Mouse (Mus musculus) neural tube, embryonic 12.5 days (tissue): ENCODE results near the gene Phgr1. TPM values are rescaled to one million over a fixed set of nuclear protein-coding genes. Genes with fewer than 3 reads are reported as not detected.

Experiments used
- ATAC-seq: fragments of 200-750 bp; cut with Nextera tagmentation; 2 replicates; pipeline ENCODE4 v1.8.0; 2017; ENCODE audit warnings: low read depth, mild to moderate bottlenecking, moderate TSS enrichment, moderate library complexity; ENCODE audit not compliant: low FRiP score
- H3K27ac ChIP-seq: fragments of 300-500 bp; sonication (generic); 2 replicates; pipeline ENCODE4 v1.5.1; 2016
- H3K27me3 ChIP-seq: fragments of 300-500 bp; sonication (generic); replicated peaks from 2 replicates; pipeline ENCODE4 v1.6.1; 2016; ENCODE audit warnings: mild to moderate bottlenecking
- H3K36me3 ChIP-seq: fragments of 300-500 bp; sonication (generic); 2 replicates; pipeline ENCODE4 v1.6.1; 2016; ENCODE audit warnings: mild to moderate bottlenecking
- H3K4me1 ChIP-seq: fragments of 300-500 bp; sonication (generic); 2 replicates; pipeline ENCODE4 v1.6.1; 2016
- H3K4me2 ChIP-seq: fragments of 300-500 bp; sonication (generic); replicated peaks from 2 replicates; pipeline ENCODE4 v1.6.1; 2016; ENCODE audit warnings: mild to moderate bottlenecking
- H3K4me3 ChIP-seq: fragments of 300-500 bp; sonication (generic); 2 replicates; pipeline ENCODE4 v1.5.1; 2016
- H3K9ac ChIP-seq: fragments of 300-500 bp; sonication (generic); 2 replicates; pipeline ENCODE4 v1.6.1; 2016; ENCODE audit warnings: mild to moderate bottlenecking
- H3K9me3 ChIP-seq: fragments of 300-500 bp; sonication (generic); 2 replicates; pipeline ENCODE4 v1.6.1; 2016; ENCODE audit warnings: mild to moderate bottlenecking
- WGBS: fragments of 180-500 bp; shearing (Covaris S2); methylation state at CpG from one replicate; pipeline ENCODE4 v1.1.7; 2016; 5-methylcytosine and 5-hydroxymethylcytosine counted together
- polyA plus RNA-seq: library from polyadenylated mRNA; unstranded; fragments of >200 nt; fragmentation: Nextera tagmentation; extraction: Ambion mirVana; gene quantifications from 2 replicates; pipeline ENCODE4 v1.2.1, GENCODE M21; 2016

The Phgr1 gene
- polyA plus RNA-seq, 1 experiment from 2014 or later: not detected

DNA sequence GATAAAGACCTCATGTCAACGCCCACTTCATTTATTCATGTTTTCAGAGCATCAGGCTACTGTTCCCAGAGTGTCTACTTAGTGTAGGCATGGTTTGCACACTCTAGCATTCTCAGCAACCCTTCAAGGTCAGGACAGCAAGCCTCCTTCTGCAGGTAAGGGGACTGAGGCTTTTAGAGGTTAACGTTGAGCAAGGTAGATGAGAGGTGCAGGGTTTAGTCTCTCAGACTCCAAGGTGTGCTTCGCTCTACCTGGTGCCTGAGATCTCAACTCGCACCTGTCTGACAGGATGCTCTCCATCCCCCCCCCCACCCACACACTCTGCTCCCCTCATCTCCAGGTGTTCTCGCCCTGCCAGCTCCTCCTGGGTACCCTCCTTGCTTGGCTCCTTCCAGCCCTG, 18.4 kb upstream of the Phgr1 start:
- Histone ChIP-seq H3K4me3 (no peak overlapping the region), H3K9ac (no peak overlapping the region), H3K27me3 (no peaks in the 10 kb centered on the region), H3K27ac (no peak overlapping the region), H3K4me1 (peaks cover 14% of the 10 kb centered on the region), H3K36me3 (no peaks in the 10 kb centered on the region), H3K4me2 (no peak overlapping the region), H3K9me3 (no peaks in the 10 kb centered on the region)
- 86% methylated on average over 5 of the region's 5 CpGs for WGBS
- ATAC-seq: no peak

DNA sequence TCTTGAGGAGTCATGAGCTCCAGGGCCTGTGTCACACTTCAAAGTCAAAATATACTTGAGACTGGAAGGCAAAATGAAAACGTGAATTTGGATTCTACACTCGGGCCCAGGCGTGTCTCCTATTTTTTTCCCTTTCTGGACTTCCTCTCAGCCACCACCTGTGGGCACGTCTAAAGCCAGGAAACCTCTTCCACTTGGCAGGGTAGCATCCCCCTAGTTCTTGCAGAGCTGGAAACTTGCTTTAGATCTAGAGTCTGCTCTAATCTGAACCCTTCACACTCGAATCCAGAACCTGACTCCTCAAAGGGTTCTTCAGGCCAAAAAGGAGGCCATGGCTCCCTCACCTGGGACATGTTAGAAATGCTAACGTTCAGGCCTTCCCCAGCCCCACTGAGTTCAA, 17.2 kb upstream of the Phgr1 start:
- H3K4me3 ChIP-seq: no peak overlapping the region
- ATAC-seq: no peak
- H3K27me3 ChIP-seq: 0 out of 2 replicates have a peak, but pooled peaks cover 2% of the 10 kb centered on the region
- WGBS: 85% methylated on average over 6 of the region's 6 CpGs
- H3K4me1 ChIP-seq: peaks cover 1% of the 10 kb centered on the region; the same call in 1 of the 2 replicates
- H3K27ac ChIP-seq: no peak overlapping the region
- no peak overlapping the region for H3K9ac ChIP-seq
- H3K9me3 ChIP-seq: no peaks in the 10 kb centered on the region
- no peaks in the 10 kb centered on the region for H3K36me3 ChIP-seq
- H3K4me2 ChIP-seq: no peak overlapping the region

DNA sequence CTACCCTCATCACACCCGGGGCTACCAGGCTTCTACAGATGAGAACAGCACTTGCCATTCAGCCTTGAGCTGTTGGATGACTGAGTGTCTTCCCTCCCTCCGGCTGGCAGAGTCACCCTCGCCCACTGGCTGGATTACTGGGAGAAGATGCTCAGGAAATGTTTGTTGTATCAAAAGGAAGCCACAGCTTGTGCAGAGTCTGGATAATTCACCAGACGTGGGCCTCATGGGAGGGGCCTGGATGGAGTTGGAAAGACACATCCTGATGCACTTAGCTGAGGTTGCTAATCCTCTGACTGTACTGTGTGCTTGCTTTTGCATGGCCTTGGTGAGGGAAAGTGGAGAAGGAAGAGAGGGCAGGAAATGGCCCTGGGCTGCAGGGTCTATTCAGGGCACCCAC, 16.5 kb upstream of the Phgr1 start:
- H3K9ac ChIP-seq: no peak overlapping the region

DNA sequence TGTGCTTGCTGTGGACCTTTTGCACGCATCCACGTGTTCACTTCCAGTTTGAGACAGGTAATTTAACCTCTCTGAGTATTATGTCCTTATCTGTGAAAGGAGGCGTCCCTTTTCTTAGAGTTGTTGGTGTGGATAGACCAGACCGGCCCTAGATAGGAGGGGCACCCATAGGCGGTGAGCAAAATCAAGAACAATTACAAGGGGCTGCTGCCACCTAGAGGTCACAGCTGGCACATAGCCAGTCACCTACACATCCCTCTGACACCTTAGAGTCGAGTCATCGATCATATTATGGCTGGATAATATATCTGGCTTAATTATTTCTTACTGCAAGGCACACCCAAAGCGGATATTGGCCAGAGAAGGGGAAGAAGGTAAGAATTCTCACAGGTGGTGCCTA, 12.7 kb upstream of the Phgr1 start:
- Histone ChIP-seq H3K27me3 (peaks cover 4% of the 10 kb centered on the region; the same call in 1 of the 2 replicates), H3K4me1 (peaks cover 29% of the 10 kb centered on the region), H3K9ac (no peak overlapping the region), H3K4me3 (no peak overlapping the region), H3K9me3 (no peaks in the 10 kb centered on the region), H3K4me2 (no peak overlapping the region), H3K27ac (no peak overlapping the region), H3K36me3 (no peaks in the 10 kb centered on the region)
- no peak for ATAC-seq
- 13% methylated on average over 8 of the region's 8 CpGs for WGBS

More for the DNA sequence above, 16.5 kb upstream of the Phgr1 start:
- H3K4me2 ChIP-seq: no peak overlapping the region
- H3K27ac ChIP-seq: no peak overlapping the region
- H3K36me3 ChIP-seq: no peaks in the 10 kb centered on the region
- 79% methylated on average over 4 of the region's 4 CpGs for WGBS
- no peaks in the 10 kb centered on the region for H3K9me3 ChIP-seq
- no peak overlapping the region for H3K4me3 ChIP-seq
- no peak for ATAC-seq
- peaks cover 4% of the 10 kb centered on the region; the same call in 1 of the 2 replicates for H3K27me3 ChIP-seq
- peaks cover 3% of the 10 kb centered on the region for H3K4me1 ChIP-seq

DNA sequence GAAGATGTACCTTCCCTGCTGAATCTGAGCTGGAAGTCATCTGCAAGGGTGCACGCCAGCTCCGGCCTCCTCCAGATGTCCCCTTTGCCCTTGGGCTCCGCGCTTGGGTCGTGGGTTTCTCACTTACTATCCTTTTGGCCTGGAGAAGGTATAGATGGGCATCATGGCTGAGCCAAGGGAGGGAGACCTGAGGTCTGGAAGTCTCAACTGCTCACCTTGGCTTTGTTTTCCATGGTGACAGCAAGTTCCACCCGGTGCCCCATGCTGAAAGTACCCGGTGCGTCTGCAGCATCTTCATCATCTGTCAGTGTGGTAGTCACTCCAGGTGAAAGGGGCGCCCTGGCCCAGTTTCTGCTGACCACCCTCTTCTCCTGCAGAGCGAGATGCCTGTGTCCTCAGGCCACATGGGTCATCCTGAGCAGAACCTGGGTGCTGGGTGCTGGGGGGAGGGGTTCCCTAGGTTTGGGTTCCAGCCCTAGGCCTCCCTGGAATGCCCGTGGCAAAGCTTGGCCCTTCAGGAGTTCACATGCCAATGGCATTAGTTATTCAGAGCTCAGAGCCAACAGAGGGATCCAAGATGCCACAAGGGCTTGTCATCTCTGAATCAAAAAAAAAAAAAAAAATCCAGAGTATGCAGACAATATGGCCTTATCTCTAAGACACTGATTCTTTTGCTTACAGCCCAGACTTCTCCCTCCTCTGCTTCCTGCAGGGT, 12.1 kb upstream of the Phgr1 start:
- Histone ChIP-seq H3K4me1 (peaks cover 29% of the 10 kb centered on the region), H3K27me3 (peaks cover 4% of the 10 kb centered on the region; the same call in 1 of the 2 replicates), H3K9me3 (no peaks in the 10 kb centered on the region), H3K4me2 (no peak overlapping the region), H3K27ac (no peak overlapping the region), H3K4me3 (no peak overlapping the region), H3K9ac (0 out of 2 replicates have a peak overlapping the region, but pooled peaks have one; percentile 29), H3K36me3 (no peaks in the 10 kb centered on the region)
- no peak for ATAC-seq
- 83% methylated on average over 11 of the region's 11 CpGs for WGBS

DNA sequence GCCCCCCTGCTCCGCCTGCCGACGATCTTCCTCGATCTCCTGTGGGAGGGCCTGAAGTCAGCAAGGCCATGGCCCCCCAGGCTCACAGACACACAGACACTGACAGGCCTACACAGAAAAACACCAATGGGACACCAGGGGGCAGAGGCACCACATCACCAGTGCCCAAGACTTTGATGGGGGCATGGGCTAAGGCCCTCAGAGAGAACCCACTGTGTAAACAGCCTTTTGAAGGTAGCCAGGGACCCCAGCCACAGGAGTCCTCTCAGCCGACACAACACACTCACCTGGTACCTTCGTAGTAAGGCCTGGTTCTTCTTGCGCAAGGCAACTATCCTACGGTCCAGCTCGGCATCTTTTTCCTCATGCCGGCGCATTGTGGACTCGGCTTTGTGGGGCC, 11.2 kb upstream of the Phgr1 start:
- 81% methylated on average over 12 of the region's 12 CpGs for WGBS
- peak overlapping the region; percentile 52 for H3K4me2 ChIP-seq
- H3K4me3 ChIP-seq: no peak overlapping the region; the same call in 1 of the 2 replicates
- peak overlapping the region; percentile 94 for H3K27ac ChIP-seq
- H3K36me3 ChIP-seq: no peaks in the 10 kb centered on the region
- ATAC-seq: no peak
- H3K9ac ChIP-seq: peak overlapping the region; percentile 51; the same call in 1 of the 2 replicates
- H3K9me3 ChIP-seq: no peaks in the 10 kb centered on the region
- H3K27me3 ChIP-seq: peaks cover 4% of the 10 kb centered on the region; the same call in 1 of the 2 replicates
- H3K4me1 ChIP-seq: peaks cover 29% of the 10 kb centered on the region

DNA sequence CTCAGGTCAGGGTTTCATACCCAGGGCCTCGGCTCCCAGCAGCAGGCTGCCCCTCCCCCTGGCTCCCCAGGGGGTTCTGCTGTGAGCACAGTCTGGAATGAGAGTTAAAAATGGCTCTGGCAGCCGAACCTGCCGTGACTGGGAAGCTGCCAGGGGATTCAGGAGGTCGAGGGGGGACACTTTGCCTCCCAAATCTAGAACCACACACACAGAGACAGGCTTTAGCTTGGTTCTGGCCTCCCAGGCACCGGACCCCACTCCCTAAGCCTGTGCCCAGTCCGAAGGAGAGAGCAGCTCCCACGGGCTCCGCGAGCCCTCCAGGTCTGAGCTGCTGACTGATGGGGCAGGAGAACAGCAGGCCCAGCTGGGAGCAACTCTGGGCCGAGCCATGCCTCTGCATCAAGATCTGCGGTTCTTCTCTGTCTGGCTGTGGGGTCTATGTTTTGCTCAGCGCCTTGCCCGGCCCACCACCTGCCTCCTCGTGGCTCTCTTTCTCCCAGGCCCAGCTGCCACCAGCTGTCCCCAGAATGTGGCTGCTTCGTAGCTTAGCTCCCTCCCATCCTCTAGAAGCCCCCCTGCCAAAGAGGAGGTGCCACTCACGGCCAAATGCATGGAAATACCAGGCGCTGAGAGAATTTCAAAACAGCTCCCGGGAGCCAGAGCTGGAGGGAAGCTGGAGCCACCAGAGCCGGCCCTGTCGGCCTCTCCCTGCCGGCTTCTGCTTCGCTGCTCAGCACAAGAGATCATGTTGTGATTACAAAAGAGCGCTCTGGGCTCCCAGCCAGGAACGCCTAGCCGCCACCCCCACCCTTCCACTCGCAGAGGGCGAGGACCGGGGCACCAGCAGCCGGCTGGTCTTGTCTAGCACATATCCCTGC, 10.4 kb upstream of the Phgr1 start, which contains the start of gene Ccdc9b:
Gene Ccdc9b (minus strand): TSS at position 756 of the 878 bp plus-strand sequence.
- peak; percentile 75 for ATAC-seq
- Histone ChIP-seq H3K36me3 (no peaks in the 10 kb centered on the region), H3K27ac (peak within 1 kb of the TSS; percentile 94), H3K4me1 (peaks cover 29% of the 10 kb centered on the region), H3K9ac (peak within 1 kb of the TSS; percentile 51), H3K4me2 (peak within 1 kb of the TSS; percentile 52), H3K4me3 (peak within 1 kb of the TSS; percentile 12; the same call in 1 of the 2 replicates), H3K27me3 (peaks cover 4% of the 10 kb centered on the region; the same call in 1 of the 2 replicates), H3K9me3 (no peaks in the 10 kb centered on the region)
- 4% methylated on average over 29 of the region's 29 CpGs for WGBS

DNA sequence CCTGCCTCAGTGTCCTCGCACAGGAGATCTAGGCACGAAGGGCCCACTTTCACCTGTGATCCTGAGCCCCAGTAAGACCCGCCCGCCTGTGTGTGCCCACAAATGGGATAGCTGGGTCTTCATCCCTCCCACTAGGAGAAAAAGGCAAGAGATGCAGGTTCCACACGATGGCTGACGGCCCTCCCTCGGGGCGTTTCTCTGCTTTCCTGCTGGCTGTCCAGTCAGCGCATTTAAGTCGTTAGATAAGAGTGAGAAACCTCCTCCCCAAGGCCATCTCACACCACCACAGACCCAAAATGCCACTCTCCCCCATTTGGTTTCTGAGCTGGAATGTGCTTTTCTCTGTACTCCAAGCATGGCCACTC, 9.8 kb upstream of the Phgr1 start:
- no peaks in the 10 kb centered on the region for H3K36me3 ChIP-seq
- peaks cover 29% of the 10 kb centered on the region for H3K4me1 ChIP-seq
- 16% methylated on average over 10 of the region's 10 CpGs for WGBS
- H3K9me3 ChIP-seq: no peaks in the 10 kb centered on the region
- 0 out of 2 replicates have a peak, but pooled peaks have one; percentile 1 for ATAC-seq
- 0 out of 2 replicates have a peak overlapping the region, but pooled peaks have one; percentile 12 for H3K4me3 ChIP-seq
- peaks cover 4% of the 10 kb centered on the region; the same call in 1 of the 2 replicates for H3K27me3 ChIP-seq
- H3K9ac ChIP-seq: peak overlapping the region; percentile 51; the same call in 1 of the 2 replicates
- H3K27ac ChIP-seq: peak overlapping the region; percentile 94
- H3K4me2 ChIP-seq: peak overlapping the region; percentile 52

DNA sequence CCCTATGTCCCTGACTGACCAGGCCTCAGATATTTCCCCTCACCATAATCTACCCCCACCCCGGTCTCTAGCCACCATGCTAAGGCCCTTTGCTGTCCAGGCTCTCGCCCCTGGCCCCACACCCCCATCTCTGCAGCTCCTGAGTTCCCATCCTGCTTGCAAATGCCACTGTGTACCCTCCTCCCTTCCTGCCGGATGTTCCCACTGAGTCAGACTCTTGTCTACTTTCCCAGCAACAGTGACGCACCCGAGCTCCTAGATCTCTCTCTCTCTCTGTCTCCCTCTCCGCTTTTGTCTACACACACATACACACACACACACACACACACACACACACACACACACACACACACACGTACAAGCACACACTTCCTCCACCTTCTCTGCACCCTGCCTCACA, 9.1 kb upstream of the Phgr1 start:
- no peak overlapping the region for H3K4me3 ChIP-seq
- 70% methylated on average over 7 of the region's 7 CpGs for WGBS
- H3K9me3 ChIP-seq: no peaks in the 10 kb centered on the region
- H3K4me1 ChIP-seq: peaks cover 29% of the 10 kb centered on the region
- H3K4me2 ChIP-seq: no peak overlapping the region
- H3K9ac ChIP-seq: no peak overlapping the region
- no peak overlapping the region for H3K27ac ChIP-seq
- H3K27me3 ChIP-seq: peaks cover 4% of the 10 kb centered on the region; the same call in 1 of the 2 replicates
- ATAC-seq: no peak
- H3K36me3 ChIP-seq: no peaks in the 10 kb centered on the region

DNA sequence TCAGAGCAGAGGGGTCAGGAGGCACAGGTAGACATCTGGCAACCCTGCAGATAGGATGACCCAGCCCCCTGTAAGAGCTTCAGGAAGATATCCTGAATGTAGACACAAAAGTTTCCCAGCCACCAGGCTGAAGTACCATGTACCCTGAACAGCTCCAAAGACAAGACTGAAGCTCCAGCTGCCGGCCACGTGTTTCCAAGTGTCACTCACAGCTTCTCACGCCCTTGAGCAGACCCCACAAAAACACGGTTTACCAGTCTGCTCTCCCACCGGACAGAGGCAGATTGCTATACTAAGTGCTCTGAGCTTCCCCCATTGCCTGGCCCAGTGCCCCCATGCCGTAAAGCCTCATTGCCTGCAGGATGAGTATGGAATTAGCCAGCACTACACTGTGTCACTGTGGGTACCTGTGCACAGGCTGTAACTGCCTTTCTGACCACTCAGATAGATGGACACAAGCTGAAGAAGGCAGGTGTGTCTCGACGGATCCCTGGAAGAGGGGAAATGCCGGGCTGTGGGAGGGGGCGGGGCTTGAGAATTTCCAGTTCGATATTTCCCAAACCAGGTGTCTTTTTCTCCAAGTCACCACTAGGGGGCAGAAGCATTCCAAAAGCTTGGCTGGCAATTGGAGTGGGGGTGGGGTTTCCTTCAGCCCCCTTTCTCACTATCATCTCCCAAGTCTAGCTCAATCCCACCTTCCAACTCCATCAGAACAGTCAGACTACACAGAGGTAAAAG, 8.3 kb upstream of the Phgr1 start:
- Histone ChIP-seq H3K4me1 (peaks cover 29% of the 10 kb centered on the region), H3K27me3 (peaks cover 4% of the 10 kb centered on the region; the same call in 1 of the 2 replicates), H3K4me2 (no peak overlapping the region; the same call in 1 of the 2 replicates), H3K9me3 (no peaks in the 10 kb centered on the region), H3K36me3 (no peaks in the 10 kb centered on the region), H3K27ac (no peak overlapping the region), H3K4me3 (no peak overlapping the region), H3K9ac (no peak overlapping the region)
- 26% methylated on average over 11 of the region's 11 CpGs for whole genome bisulfite sequencing
- ATAC-seq: no peak

DNA sequence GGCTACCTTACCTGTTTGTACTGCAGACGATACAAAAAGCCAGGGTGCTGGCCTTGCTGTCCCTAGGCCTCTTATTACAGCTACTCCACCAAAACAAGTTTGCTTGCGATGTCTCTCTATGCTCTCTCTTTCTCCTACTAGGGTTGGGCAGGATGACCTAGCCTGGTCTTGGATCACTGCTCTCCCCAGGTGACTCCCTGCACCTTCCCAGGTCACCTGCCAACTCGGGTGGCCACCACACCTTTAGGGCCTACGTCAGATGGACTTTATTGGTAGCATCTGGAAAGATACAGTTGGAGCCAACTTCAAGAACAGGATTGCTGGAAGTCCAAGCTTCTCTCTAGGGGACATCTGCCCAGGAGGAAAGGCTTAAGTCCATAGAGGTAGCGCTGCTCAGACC, 7.7 kb upstream of the Phgr1 start:
- no peak overlapping the region for H3K4me2 ChIP-seq
- H3K9ac ChIP-seq: no peak overlapping the region
- ATAC-seq: no peak
- peaks cover 4% of the 10 kb centered on the region; the same call in 1 of the 2 replicates for H3K27me3 ChIP-seq
- peaks cover 29% of the 10 kb centered on the region for H3K4me1 ChIP-seq
- H3K36me3 ChIP-seq: no peaks in the 10 kb centered on the region
- H3K9me3 ChIP-seq: no peaks in the 10 kb centered on the region
- H3K27ac ChIP-seq: no peak overlapping the region
- 85% methylated on average over 5 of the region's 5 CpGs for WGBS
- no peak overlapping the region for H3K4me3 ChIP-seq
